In genomic region chr11:59808170-59808960, GRCm38 (mm10) we compare ENCODE assay signal across 8 mouse cellular contexts. TPM values are rescaled to one million over a fixed set of nuclear protein-coding genes. Genes with fewer than 3 reads are reported as not detected.
DNase-seq lines count a peak whose midpoint lies in the region; ATAC-seq and TF ChIP-seq lines count a peak whose summit lies in the region.

No protein-coding gene starts in this region.

- no peaks in the 10 kb centered on the region for H3K9me3 ChIP-seq in heart, postnatal 0 days (replicated peaks; ENCODE audit: control insufficient read depth, low read length)
- H3K9me3 ChIP-seq in midbrain, embryonic 12.5 days, result no peaks in the 10 kb centered on the region

- no peak for ATAC-seq in heart, postnatal 0 days (ENCODE audit: insufficient read depth, low read depth)
- ATAC-seq in midbrain, embryonic 12.5 days (ENCODE audit: low FRiP score, low read depth), result no peak

- DNase-seq in kidney, adult 9 months, result peak; percentile 11
- DNase-seq in kidney, postnatal 25 days, result no peak
- peak; percentile 64 for DNase-seq in NIH3T3 (ENCODE audit: low read depth)
- no peak for DNase-seq in heart, postnatal 0 days (ENCODE audit: low spot score)
- no peak for DNase-seq in gastrocnemius, adult 18-20 months (ENCODE audit: low spot score)
- DNase-seq in adrenal gland, adult 2 months, result no peak
- DNase-seq in B cell, adult 2 months, result no peak

- peaks cover 12% of the 10 kb centered on the region for H3K4me1 ChIP-seq in heart, postnatal 0 days (ENCODE audit: control insufficient read depth, insufficient read depth)
- H3K4me1 ChIP-seq in midbrain, embryonic 12.5 days, result peaks cover 14% of the 10 kb centered on the region

- peaks cover 46% of the 10 kb centered on the region for H3K36me3 ChIP-seq in heart, postnatal 0 days (replicated peaks; ENCODE audit: control insufficient read depth, insufficient read depth, low read length)
- H3K36me3 ChIP-seq in midbrain, embryonic 12.5 days, result peaks cover 43% of the 10 kb centered on the region

- TF ChIP-seq EP300 in heart, postnatal 0 days (IDR thresholded peaks at IDR 0.05; ENCODE audit: low read depth), result no peak

- H3K27me3 ChIP-seq in heart, postnatal 0 days (ENCODE audit: control insufficient read depth, insufficient read depth, low read length), result no peaks in the 10 kb centered on the region
- H3K27me3 ChIP-seq in midbrain, embryonic 12.5 days, result no peaks in the 10 kb centered on the region

- H3K9ac ChIP-seq in heart, postnatal 0 days (replicated peaks; ENCODE audit: low read depth, low read length), result peak overlapping the region; percentile 86; the same call in 1 of the 2 replicates
- H3K9ac ChIP-seq in midbrain, embryonic 12.5 days (replicated peaks), result peak overlapping the region; percentile 81; the same call in 1 of the 2 replicates

- peak overlapping the region; percentile 98 for H3K27ac ChIP-seq in heart, postnatal 0 days (ENCODE audit: low read depth)
- no peak overlapping the region for H3K27ac ChIP-seq in midbrain, embryonic 12.5 days (replicated peaks)

- 51% methylated on average over 14 of the region's 14 CpGs for WGBS in heart, postnatal 0 days
- 74% methylated on average over 14 of the region's 14 CpGs for WGBS in midbrain, embryonic 12.5 days

- no peak for TF ChIP-seq CTCF in heart, postnatal 0 days (IDR thresholded peaks at IDR 0.05; ENCODE audit: low read depth)

- peak overlapping the region; percentile 81 for H3K4me2 ChIP-seq in heart, postnatal 0 days (ENCODE audit: low read depth, low read length)
- H3K4me2 ChIP-seq in midbrain, embryonic 12.5 days (replicated peaks), result peak overlapping the region; percentile 73

- H3K4me3 ChIP-seq in heart, postnatal 0 days (ENCODE audit: low read depth, low read length), result peak overlapping the region; percentile 77
- H3K4me3 ChIP-seq in midbrain, embryonic 12.5 days, result peak overlapping the region; percentile 82

RNA-seq across cellular contexts. Expression of gene Flcn, which starts 1.5 kb away (rescaled TPM):
- total RNA-seq in heart, postnatal 0 days (2014; rRNA removed; ENCODE audit: low replicate concordance), result 38.2 and 46.9 TPM in 2 replicates
- polyA plus RNA-seq in heart, postnatal 0 days (2015; fragmentation: Nextera tagmentation; extraction: Ambion mirVana), result 43.0 and 43.3 TPM in 2 replicates
- polyA plus RNA-seq in midbrain, embryonic 12.5 days (2016; fragmentation: Nextera tagmentation; extraction: Ambion mirVana), result 35.7 and 37.4 TPM in 2 replicates
- 10 to 100 TPM; 40.9 to 53.0 TPM for total RNA-seq in gastrocnemius, adult 18-20 months (2021)
- total RNA-seq in adrenal gland, adult 2 months (2021), result 10 to 100 TPM; 45.1 to 88.0 TPM
- 71.5 and 72.1 TPM in 2 replicates for polyA plus RNA-seq in adrenal gland, adult 2 months (2012; rRNA removed)

RNA-seq across cellular contexts. Expression of gene Pld6, which starts 20.9 kb away (rescaled TPM):
- total RNA-seq in heart, postnatal 0 days (2014; rRNA removed; ENCODE audit: low replicate concordance), result not detected in 2 replicates
- polyA plus RNA-seq in heart, postnatal 0 days (2015; fragmentation: Nextera tagmentation; extraction: Ambion mirVana), result 3.3 and 3.4 TPM in 2 replicates
- polyA plus RNA-seq in midbrain, embryonic 12.5 days (2016; fragmentation: Nextera tagmentation; extraction: Ambion mirVana), result 1.8 and 2.0 TPM in 2 replicates
- total RNA-seq in gastrocnemius, adult 18-20 months (2021), result not detected
- total RNA-seq in adrenal gland, adult 2 months (2021), result 1 to 10 TPM; 1.7 to 2.6 TPM
- 10.6 and 12.5 TPM in 2 replicates for polyA plus RNA-seq in adrenal gland, adult 2 months (2012; rRNA removed)

RNA-seq across cellular contexts. Expression of gene Nt5m, which starts 30.9 kb away (rescaled TPM):
- 59.6 and 63.1 TPM in 2 replicates for total RNA-seq in heart, postnatal 0 days (2014; rRNA removed; ENCODE audit: low replicate concordance)
- 42.3 and 42.8 TPM in 2 replicates for polyA plus RNA-seq in heart, postnatal 0 days (2015; fragmentation: Nextera tagmentation; extraction: Ambion mirVana)
- polyA plus RNA-seq in midbrain, embryonic 12.5 days (2016; fragmentation: Nextera tagmentation; extraction: Ambion mirVana), result 43.0 and 47.6 TPM in 2 replicates
- 10 to 100 TPM; 18.9 to 19.3 TPM for total RNA-seq in gastrocnemius, adult 18-20 months (2021)
- total RNA-seq in adrenal gland, adult 2 months (2021), result 10 to 100 TPM; 27.2 to 33.0 TPM
- 48.2 and 51.1 TPM in 2 replicates for polyA plus RNA-seq in adrenal gland, adult 2 months (2012; rRNA removed)

RNA-seq across cellular contexts. Expression of gene Cops3, which starts 31.3 kb away (rescaled TPM):
- total RNA-seq in heart, postnatal 0 days (2014; rRNA removed; ENCODE audit: low replicate concordance), result 131 and 159 TPM in 2 replicates
- polyA plus RNA-seq in heart, postnatal 0 days (2015; fragmentation: Nextera tagmentation; extraction: Ambion mirVana), result 114 and 119 TPM in 2 replicates
- 222 and 224 TPM in 2 replicates for polyA plus RNA-seq in midbrain, embryonic 12.5 days (2016; fragmentation: Nextera tagmentation; extraction: Ambion mirVana)
- 10 to 100 TPM; 85.3 to 89.1 TPM for total RNA-seq in gastrocnemius, adult 18-20 months (2021)
- total RNA-seq in adrenal gland, adult 2 months (2021), result 100 to 1,000 TPM in 1 of 2 experiments, 10 to 100 TPM in 1; 91.3 to 109 TPM
- polyA plus RNA-seq in adrenal gland, adult 2 months (2012; rRNA removed), result 16.7 and 18.2 TPM in 2 replicates

Comparison
In these comparisons a context has a peak if more than half of its experiments do, and no peak if none do; other contexts are left out.
1. DNase-seq: peak in kidney, adult 9 months (single experiment) and NIH3T3 (single experiment); none in kidney, postnatal 25 days (0 of 2), heart, postnatal 0 days (single experiment), gastrocnemius, adult 18-20 months (single experiment), adrenal gland, adult 2 months (single experiment) and B cell, adult 2 months (0 of 2).